Mouse (Mus musculus) heart, embryonic 15.5 days (tissue): ENCODE measurements around the gene Spem1. TPM values are rescaled to one million over a fixed set of nuclear protein-coding genes. Genes with fewer than 3 reads are reported as not detected.

Experiments used
- ATAC-seq: fragments of 200-750 bp; cut with Nextera tagmentation; replicated peaks from 2 replicates; pipeline ENCODE4 v1.8.0; 2017; ENCODE audit warnings: low read depth, moderate TSS enrichment; ENCODE audit not compliant: insufficient number of reproducible peaks, insufficient read depth, low FRiP score
- H3K27ac ChIP-seq: fragments of 300-500 bp; sonication (generic); 2 replicates; pipeline ENCODE4 v1.5.1; 2015; ENCODE audit warnings: mild to moderate bottlenecking, inconsistent platforms
- H3K27me3 ChIP-seq: fragments of 300-500 bp; sonication (generic); 2 replicates; pipeline ENCODE4 v1.6.1; 2015; ENCODE audit warnings: inconsistent platforms
- H3K36me3 ChIP-seq: fragments of 300-500 bp; sonication (generic); 2 replicates; pipeline ENCODE4 v1.6.1; 2015; ENCODE audit warnings: mild to moderate bottlenecking, inconsistent platforms
- H3K4me1 ChIP-seq: fragments of 300-500 bp; sonication (generic); replicated peaks from 2 replicates; pipeline ENCODE4 v1.6.1; 2015; ENCODE audit warnings: inconsistent platforms
- H3K4me2 ChIP-seq: fragments of 300-500 bp; sonication (generic); 2 replicates; pipeline ENCODE4 v1.6.1; 2015; ENCODE audit warnings: inconsistent platforms, mild to moderate bottlenecking, moderate library complexity
- H3K4me3 ChIP-seq: fragments of 300-500 bp; sonication (generic); 2 replicates; pipeline ENCODE4 v1.5.1; 2015; ENCODE audit warnings: mild to moderate bottlenecking, inconsistent platforms
- H3K9ac ChIP-seq: fragments of 300-500 bp; sonication (generic); 2 replicates; pipeline ENCODE4 v1.6.1; 2015; ENCODE audit warnings: mild to moderate bottlenecking, inconsistent platforms
- H3K9me3 ChIP-seq: fragments of 300-500 bp; sonication (generic); replicated peaks from 2 replicates; pipeline ENCODE4 v1.6.1; 2016; ENCODE audit warnings: inconsistent platforms
- WGBS: fragments of 180-500 bp; shearing (Covaris S2); methylation state at CpG from one replicate; pipeline ENCODE4 v1.1.7; 2015; ENCODE audit warnings: mixed read lengths; 5-methylcytosine and 5-hydroxymethylcytosine counted together
- polyA plus RNA-seq: library from polyadenylated mRNA; unstranded; fragments of >200 nt; fragmentation: Nextera tagmentation; extraction: Ambion mirVana; gene quantifications from 2 replicates; pipeline ENCODE4 v1.2.1, GENCODE M21; 2015

Spem1 gene
- polyA plus RNA-seq, 1 experiment from 2014 or later, result not detected

GRCm38 (mm10) chr11:69850754-69851153 is 28.8 kb upstream of the Spem1 start:
- 75% methylated on average over 8 of the region's 8 CpGs for WGBS
- no peak overlapping the region for H3K4me3 ChIP-seq
- no peaks in the 10 kb centered on the region for H3K9me3 ChIP-seq
- H3K4me1 ChIP-seq, result peaks cover 40% of the 10 kb centered on the region
- H3K27ac ChIP-seq, result no peak overlapping the region
- no peak for ATAC-seq
- no peak overlapping the region for H3K9ac ChIP-seq
- no peaks in the 10 kb centered on the region for H3K27me3 ChIP-seq
- no peak overlapping the region for H3K4me2 ChIP-seq
- H3K36me3 ChIP-seq, result peaks cover 43% of the 10 kb centered on the region

GRCm38 (mm10) chr11:69849884-69850283 is 27.9 kb upstream of the Spem1 start:
- Histone ChIP-seq H3K27ac (no peak overlapping the region), H3K4me3 (no peak overlapping the region), H3K27me3 (no peaks in the 10 kb centered on the region), H3K9me3 (no peaks in the 10 kb centered on the region), H3K4me2 (no peak overlapping the region), H3K36me3 (peaks cover 43% of the 10 kb centered on the region), H3K4me1 (peaks cover 41% of the 10 kb centered on the region), H3K9ac (no peak overlapping the region)
- WGBS, result 92% methylated on average over 15 of the region's 15 CpGs
- ATAC-seq, result no peak

- 79% methylated on average over 9 of the region's 9 CpGs for WGBS
- H3K4me2 ChIP-seq, result no peak overlapping the region
- peaks cover 40% of the 10 kb centered on the region for H3K4me1 ChIP-seq
Observed at GRCm38 (mm10) chr11:69849128-69849527, 27.1 kb upstream of the Spem1 start.

DNA sequence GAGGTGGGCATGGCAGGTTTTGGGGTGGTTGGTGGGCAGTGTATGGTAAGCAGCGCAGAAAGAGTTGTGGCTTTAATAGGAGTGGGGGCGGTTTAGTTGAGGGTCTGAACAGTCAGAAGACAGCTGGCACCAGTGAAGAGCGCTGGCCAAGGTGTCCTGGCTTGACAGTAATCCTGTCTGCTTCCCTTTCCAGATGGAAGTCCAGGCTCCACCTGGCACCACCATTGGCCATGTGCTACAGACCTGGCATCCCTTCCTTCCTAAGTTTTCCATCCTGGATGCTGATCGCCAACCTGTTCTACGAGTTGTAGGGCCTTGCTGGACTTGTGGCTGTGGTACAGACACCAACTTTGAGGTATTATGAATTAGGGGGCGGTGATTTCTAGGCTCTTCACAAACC is 26.0 kb upstream of the Spem1 start:
- Histone ChIP-seq H3K36me3 (peaks cover 43% of the 10 kb centered on the region), H3K27ac (no peak overlapping the region), H3K27me3 (no peaks in the 10 kb centered on the region), H3K4me2 (peak overlapping the region; percentile 82), H3K9ac (peak overlapping the region; percentile 76; the same call in 1 of the 2 replicates), H3K9me3 (no peaks in the 10 kb centered on the region), H3K4me1 (peaks cover 30% of the 10 kb centered on the region), H3K4me3 (peak overlapping the region; percentile 88)
- no peak for ATAC-seq
- 94% methylated on average over 6 of the region's 6 CpGs for WGBS

More at GRCm38 (mm10) chr11:69849128-69849527, 27.1 kb upstream of the Spem1 start:
- no peak for ATAC-seq
- Histone ChIP-seq H3K27me3 (no peaks in the 10 kb centered on the region), H3K4me3 (no peak overlapping the region), H3K27ac (peak overlapping the region; percentile 53; the same call in 1 of the 2 replicates), H3K9ac (no peak overlapping the region), H3K36me3 (peaks cover 43% of the 10 kb centered on the region), H3K9me3 (no peaks in the 10 kb centered on the region)

DNA sequence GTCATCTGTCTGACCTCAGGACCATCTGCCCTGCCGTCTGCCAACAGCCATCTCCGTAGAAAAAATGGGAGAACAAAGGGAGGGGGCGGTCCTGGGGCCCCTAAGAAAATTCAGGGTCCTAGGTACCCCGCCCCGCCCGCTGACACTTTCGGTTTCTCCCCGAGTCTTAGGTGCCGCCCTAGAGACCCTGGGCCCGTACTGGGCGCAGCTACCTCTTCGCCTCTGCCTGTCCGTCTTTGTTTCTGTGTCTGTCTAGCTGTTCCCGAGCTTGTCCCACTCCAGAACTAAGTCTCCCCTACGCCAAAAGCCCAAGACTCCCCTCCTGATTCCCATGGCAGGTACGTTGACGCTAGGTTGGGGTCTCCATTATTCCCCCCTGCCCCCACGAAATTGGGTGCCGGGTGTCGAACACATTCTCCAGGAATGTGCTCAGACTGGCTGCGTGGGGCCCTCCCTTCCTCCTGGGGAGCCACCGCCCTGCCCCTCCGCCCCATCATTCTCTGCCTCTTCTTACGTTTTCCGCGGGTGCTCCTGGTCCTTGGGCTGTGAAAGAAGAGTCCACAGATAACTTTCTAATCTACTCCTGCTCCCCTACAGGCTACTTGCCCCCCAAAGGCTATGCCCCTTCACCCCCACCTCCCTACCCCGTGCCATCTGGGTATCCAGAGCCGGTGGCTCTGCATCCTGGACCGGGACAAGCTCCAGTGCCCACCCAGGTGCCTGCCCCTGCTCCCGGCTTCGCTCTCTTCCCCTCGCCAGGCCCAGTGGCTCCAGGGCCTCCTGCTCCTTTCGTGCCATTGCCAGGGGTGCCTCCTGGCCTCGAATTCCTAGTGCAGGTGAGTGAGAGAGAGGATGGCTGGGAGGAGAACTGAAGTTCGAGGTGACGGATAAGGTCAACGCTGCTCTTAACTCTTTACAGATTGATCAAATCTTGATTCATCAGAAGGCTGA is 25.0 kb upstream of the Spem1 start:
- peak overlapping the region; percentile 76 for H3K9ac ChIP-seq

DNA sequence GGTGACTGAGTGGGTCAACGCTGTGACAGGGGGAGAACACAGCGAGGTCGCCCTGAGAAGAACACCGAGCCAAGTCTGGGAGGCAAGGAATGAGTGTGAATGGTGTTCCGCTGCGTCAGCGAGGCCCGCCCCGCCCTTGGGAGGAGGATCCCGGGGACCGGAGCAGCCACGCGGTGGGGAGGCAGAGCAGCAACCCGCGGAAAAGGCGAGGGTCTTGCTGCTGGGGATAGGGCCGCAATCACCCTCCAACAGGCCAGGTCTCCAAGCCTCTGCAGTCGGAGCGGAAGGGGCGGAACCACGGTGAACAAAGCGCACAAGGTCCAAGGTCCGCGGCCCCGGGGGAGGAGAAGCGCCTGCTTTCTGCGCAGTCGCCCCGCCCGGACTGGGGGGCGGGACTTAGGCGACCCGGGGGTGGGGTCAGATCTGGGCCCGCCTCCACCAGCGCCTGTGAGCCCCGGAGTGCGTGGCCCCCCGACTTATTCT is 24.3 kb upstream of the Spem1 start, which contains the start of gene Plscr3:
Gene Plscr3, plus strand, starts transcription at position 179 of the 483 bp plus-strand sequence.
- Histone ChIP-seq H3K27ac (peak within 1 kb of the TSS; percentile 97), H3K36me3 (peaks cover 31% of the 10 kb centered on the region), H3K4me1 (peaks cover 29% of the 10 kb centered on the region), H3K9ac (peak within 1 kb of the TSS; percentile 76), H3K4me3 (peak within 1 kb of the TSS; percentile 88), H3K4me2 (peak within 1 kb of the TSS; percentile 82), H3K9me3 (no peaks in the 10 kb centered on the region), H3K27me3 (no peaks in the 10 kb centered on the region)
- ATAC-seq, result peak; percentile 95
- under 1% methylated on average over 38 of the region's 38 CpGs for WGBS

More for the DNA sequence above, 25.0 kb upstream of the Spem1 start:
- peaks cover 37% of the 10 kb centered on the region for H3K36me3 ChIP-seq
- no peaks in the 10 kb centered on the region for H3K9me3 ChIP-seq
- peak overlapping the region; percentile 97 for H3K27ac ChIP-seq
- H3K4me3 ChIP-seq, result peak overlapping the region; percentile 88
- peak overlapping the region; percentile 82 for H3K4me2 ChIP-seq
- peaks cover 29% of the 10 kb centered on the region for H3K4me1 ChIP-seq
- peak; percentile 29 for ATAC-seq
- H3K27me3 ChIP-seq, result no peaks in the 10 kb centered on the region
- 11% methylated on average over 37 of the region's 37 CpGs for WGBS

GRCm38 (mm10) chr11:69838714-69839104 is 16.7 kb upstream of the Spem1 start:
- no peaks in the 10 kb centered on the region for H3K9me3 ChIP-seq
- peak overlapping the region; percentile 85 for H3K27ac ChIP-seq
- H3K4me2 ChIP-seq, result peak overlapping the region; percentile 95
- peaks cover 30% of the 10 kb centered on the region for H3K27me3 ChIP-seq
- peak overlapping the region; percentile 72 for H3K4me3 ChIP-seq
- 2% methylated on average over 7 of the region's 7 CpGs for WGBS
- no peaks in the 10 kb centered on the region for H3K36me3 ChIP-seq
- H3K9ac ChIP-seq, result peak overlapping the region; percentile 73
- H3K4me1 ChIP-seq, result peaks cover 43% of the 10 kb centered on the region
- ATAC-seq, result no peak

DNA sequence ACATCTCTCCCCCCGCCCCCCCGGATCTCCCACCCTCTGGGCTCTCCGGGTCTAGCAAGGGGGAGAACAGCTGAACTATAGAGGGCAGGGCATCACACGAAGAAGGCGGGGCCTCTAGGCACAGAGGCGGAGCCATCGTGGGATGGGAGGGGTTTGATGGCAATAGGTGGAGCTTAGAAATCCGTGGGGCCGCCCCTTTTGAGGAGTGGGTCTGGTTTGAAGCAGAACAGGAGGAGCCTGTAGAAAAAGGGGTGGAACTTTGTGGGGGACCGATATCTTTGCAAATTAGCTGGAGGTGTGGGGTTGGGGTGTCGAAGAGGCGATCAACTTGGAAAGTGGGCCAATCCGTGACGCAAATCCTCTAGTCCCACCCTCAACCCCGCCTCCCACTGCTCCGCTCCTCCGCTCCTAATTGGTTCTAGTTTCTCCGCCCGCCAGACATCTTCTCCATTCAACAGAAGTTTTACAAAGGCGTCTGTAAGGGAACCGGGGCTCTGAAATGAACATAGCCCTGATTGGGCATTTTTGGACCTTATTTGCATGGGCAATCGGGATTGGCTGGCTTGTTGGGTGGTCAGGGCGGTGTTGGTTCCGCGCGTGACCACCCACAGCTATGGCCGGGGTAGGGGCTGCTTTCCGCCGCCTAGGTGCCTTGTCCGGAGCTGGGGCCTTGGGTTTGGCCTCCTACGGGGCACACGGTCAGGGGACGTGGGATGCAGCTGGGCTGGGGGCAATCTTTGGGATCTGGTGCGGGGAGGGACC is 16.2 kb upstream of the Spem1 start, which contains the start of gene Tmem256:
Gene Tmem256, plus strand, starts transcription at position 563 of the 762 bp plus-strand sequence.
- peak within 1 kb of the TSS; percentile 85 for H3K27ac ChIP-seq
- H3K4me2 ChIP-seq, result peak within 1 kb of the TSS; percentile 95
- H3K4me3 ChIP-seq, result peak within 1 kb of the TSS; percentile 72
- no peaks in the 10 kb centered on the region for H3K9me3 ChIP-seq
- H3K9ac ChIP-seq, result peak within 1 kb of the TSS; percentile 73
- peaks cover 35% of the 10 kb centered on the region for H3K27me3 ChIP-seq
- WGBS, result under 1% methylated on average over 34 of the region's 34 CpGs
- peak; percentile 91 for ATAC-seq
- peaks cover 48% of the 10 kb centered on the region for H3K4me1 ChIP-seq
- no peaks in the 10 kb centered on the region for H3K36me3 ChIP-seq

- H3K4me1 ChIP-seq, result peaks cover 48% of the 10 kb centered on the region
- peak within 1 kb of the TSS; percentile 73 for H3K9ac ChIP-seq
- H3K4me3 ChIP-seq, result peak within 1 kb of the TSS; percentile 72
- peak within 1 kb of the TSS; percentile 85 for H3K27ac ChIP-seq
- under 1% methylated on average over 30 of the region's 32 CpGs for whole genome bisulfite sequencing
- no peaks in the 10 kb centered on the region for H3K36me3 ChIP-seq
- ATAC-seq, result peak; percentile 64; the same call in 1 of the 2 replicates
- no peaks in the 10 kb centered on the region for H3K9me3 ChIP-seq
- peaks cover 41% of the 10 kb centered on the region for H3K27me3 ChIP-seq
- peak within 1 kb of the TSS; percentile 95 for H3K4me2 ChIP-seq
Observed at GRCm38 (mm10) chr11:69837604-69837951, 15.6 kb upstream of the Spem1 start, which contains the start of gene Nlgn2. Gene Nlgn2, minus strand, starts transcription at chr11:69837784.

DNA sequence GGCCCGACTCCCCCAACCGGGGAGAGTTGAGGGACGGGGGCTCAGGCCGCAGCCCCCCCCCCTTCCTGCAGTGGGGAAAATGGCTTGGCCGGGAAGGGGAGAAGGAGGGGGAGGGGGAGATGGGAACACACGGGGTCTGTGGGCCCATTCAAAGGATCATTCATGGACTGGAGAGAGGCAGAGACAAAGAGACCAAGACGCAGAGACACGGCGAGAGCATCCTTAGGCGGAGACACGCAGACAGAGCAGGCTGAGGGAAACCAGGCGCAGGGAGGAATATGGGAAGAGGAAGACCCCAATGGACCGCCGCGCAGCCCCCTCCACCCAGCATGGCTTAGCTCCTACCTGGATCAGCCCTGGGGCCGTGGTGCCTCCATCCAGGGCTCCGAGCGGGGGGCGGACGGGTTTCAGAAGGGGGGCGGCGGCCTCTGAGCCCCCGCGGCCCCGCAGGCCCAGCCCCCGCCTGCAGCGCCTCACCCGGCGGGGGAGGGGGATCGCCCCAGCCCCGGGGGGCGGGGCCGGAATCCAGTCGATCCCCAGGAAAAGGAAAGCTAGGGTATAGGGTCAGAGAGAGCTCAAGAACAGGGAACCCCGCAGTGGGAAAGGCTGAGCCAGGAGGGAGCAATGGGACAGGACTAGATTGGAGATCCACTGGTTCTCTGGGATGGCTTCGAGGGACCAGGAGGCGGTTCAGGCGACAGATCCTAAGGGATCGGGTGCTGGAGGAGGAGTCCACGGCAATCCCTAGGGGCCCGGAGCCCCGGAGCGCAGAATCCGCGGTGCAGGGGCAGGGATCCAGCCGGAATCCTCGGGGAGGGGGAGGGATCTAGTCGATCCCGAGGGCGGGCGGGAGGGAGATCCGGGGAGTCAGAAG is 15.0 kb upstream of the Spem1 start:
- 2% methylated on average over 45 of the region's 52 CpGs for WGBS
- peaks cover 48% of the 10 kb centered on the region for H3K4me1 ChIP-seq
- ATAC-seq, result no peak
- H3K36me3 ChIP-seq, result no peaks in the 10 kb centered on the region
- peaks cover 42% of the 10 kb centered on the region for H3K27me3 ChIP-seq
- H3K4me3 ChIP-seq, result peak overlapping the region; percentile 72
- peak overlapping the region; percentile 70 for H3K9ac ChIP-seq
- peak overlapping the region; percentile 95 for H3K4me2 ChIP-seq
- no peaks in the 10 kb centered on the region for H3K9me3 ChIP-seq
- peak overlapping the region; percentile 60 for H3K27ac ChIP-seq
